Mouse (Mus musculus) hindbrain, embryonic 10.5 days (tissue): Measurements from ENCODE around the gene Aars2. TPM values are rescaled to one million over a fixed set of nuclear protein-coding genes. Genes with fewer than 3 reads are reported as not detected.

ENCODE experiments used
- DNase-seq: peaks from one replicate; pipeline ENCODE4 v3.0.0-alpha.2; 2017; ENCODE audit warnings: low spot score
- H3K27ac ChIP-seq: fragments of 300-500 bp; sonication (generic); 2 replicates; pipeline ENCODE4 v1.5.1; 2016; ENCODE audit warnings: mild to moderate bottlenecking, moderate library complexity
- H3K27me3 ChIP-seq: fragments of 300-500 bp; sonication (generic); 2 replicates; pipeline ENCODE4 v1.6.1; 2016; ENCODE audit warnings: mild to moderate bottlenecking; ENCODE audit not compliant: poor library complexity, insufficient read depth, severe bottlenecking
- H3K36me3 ChIP-seq: fragments of 300-500 bp; sonication (generic); 2 replicates; pipeline ENCODE4 v1.6.1; 2016; ENCODE audit warnings: mild to moderate bottlenecking, moderate library complexity
- H3K4me1 ChIP-seq: fragments of 300-500 bp; sonication (generic); replicated peaks from 2 replicates; pipeline ENCODE4 v1.6.1; 2016; ENCODE audit warnings: mild to moderate bottlenecking
- H3K4me3 ChIP-seq: fragments of 300-500 bp; sonication (generic); 2 replicates; pipeline ENCODE4 v1.5.1; 2016; ENCODE audit warnings: mild to moderate bottlenecking, moderate library complexity
- H3K9me3 ChIP-seq: fragments of 300-500 bp; sonication (generic); 2 replicates; pipeline ENCODE4 v1.6.1; 2016; ENCODE audit warnings: mild to moderate bottlenecking, moderate library complexity
- WGBS: fragments of 180-500 bp; shearing (Covaris S2); methylation state at CpG from one replicate; pipeline ENCODE4 v1.1.7; 2016; 5-methylcytosine and 5-hydroxymethylcytosine counted together
- polyA plus RNA-seq: library from polyadenylated mRNA; unstranded; fragments of >200 nt; fragmentation: Nextera tagmentation; extraction: Ambion mirVana; gene quantifications from 2 replicates; pipeline ENCODE4 v1.2.1, GENCODE M21; 2016

Aars2 gene
- 27.7 and 35.0 TPM in 2 replicates for polyA plus RNA-seq

DNA sequence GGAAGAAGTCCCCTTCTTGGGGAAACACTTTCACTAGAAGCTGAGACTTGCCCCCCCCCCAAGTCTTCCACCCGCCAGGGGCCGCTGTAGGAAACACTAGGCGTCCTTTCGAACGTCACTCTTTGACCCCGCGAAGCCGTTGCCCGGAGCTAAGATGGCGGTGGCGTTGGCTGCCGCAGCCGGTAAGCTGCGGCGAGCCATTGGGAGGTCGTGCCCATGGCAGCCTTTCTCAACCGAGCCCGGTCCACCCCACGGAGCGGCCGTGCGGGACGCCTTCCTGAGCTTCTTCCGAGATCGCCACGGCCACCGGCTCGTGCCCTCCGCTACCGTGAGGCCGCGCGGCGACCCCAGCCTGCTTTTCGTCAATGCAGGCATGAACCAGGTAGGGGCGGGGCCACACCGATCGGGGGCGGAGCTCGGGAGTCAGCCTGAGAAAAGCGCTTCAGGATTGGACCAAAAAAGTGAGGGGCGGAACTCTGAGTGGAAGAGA lies at the start of gene Aars2:
Aars2 (plus strand) TSS at position 142 of the 490 bp plus-strand sequence.
- H3K27me3 ChIP-seq = no peaks in the 10 kb centered on the region
- H3K36me3 ChIP-seq = peaks cover 31% of the 10 kb centered on the region
- H3K27ac ChIP-seq = peak within 1 kb of the TSS; percentile 94
- H3K4me3 ChIP-seq = peak within 1 kb of the TSS; percentile 69
- H3K9me3 ChIP-seq = no peaks in the 10 kb centered on the region
- DNase-seq = peak; percentile 95
- H3K4me1 ChIP-seq = peaks cover 17% of the 10 kb centered on the region
- under 1% methylated on average over 42 of the region's 42 CpGs for WGBS

DNA sequence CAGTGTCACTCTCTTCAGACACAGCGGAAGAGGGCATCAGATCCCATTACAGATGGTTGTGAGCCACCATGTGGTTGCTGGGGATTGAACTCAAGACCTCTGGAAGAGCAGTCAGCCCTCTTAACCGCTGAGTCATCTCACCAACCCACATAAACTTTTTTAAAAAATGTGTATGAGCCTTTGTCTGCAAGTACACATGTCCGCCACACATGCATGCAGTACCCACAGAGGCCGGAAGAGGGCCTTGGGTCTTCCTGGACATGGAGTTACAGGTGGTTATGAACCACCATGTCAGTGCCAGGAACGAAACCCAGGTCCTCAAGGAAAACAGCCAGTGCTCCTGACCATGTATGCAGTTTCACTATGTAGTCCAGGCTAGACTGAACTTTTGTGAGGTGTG lies 49.2 kb upstream of the Aars2 start:
- Histone ChIP-seq H3K36me3 (no peaks in the 10 kb centered on the region), H3K27ac (no peak overlapping the region), H3K4me3 (no peak overlapping the region), H3K9me3 (no peaks in the 10 kb centered on the region), H3K27me3 (no peaks in the 10 kb centered on the region), H3K4me1 (peaks cover 13% of the 10 kb centered on the region)
- 90% methylated on average over 5 of the region's 5 CpGs for WGBS
- DNase-seq = no peak

GRCm38 (mm10) chr17:45458516-45458915 lies 48.1 kb upstream of the Aars2 start:
- no peak for DNase-seq
- Histone ChIP-seq H3K27ac (peak overlapping the region; percentile 35; the same call in 1 of the 2 replicates), H3K9me3 (no peaks in the 10 kb centered on the region), H3K4me3 (no peak overlapping the region), H3K36me3 (no peaks in the 10 kb centered on the region), H3K4me1 (peaks cover 13% of the 10 kb centered on the region), H3K27me3 (no peaks in the 10 kb centered on the region)
- 76% methylated on average over 4 of the region's 4 CpGs for WGBS

DNA sequence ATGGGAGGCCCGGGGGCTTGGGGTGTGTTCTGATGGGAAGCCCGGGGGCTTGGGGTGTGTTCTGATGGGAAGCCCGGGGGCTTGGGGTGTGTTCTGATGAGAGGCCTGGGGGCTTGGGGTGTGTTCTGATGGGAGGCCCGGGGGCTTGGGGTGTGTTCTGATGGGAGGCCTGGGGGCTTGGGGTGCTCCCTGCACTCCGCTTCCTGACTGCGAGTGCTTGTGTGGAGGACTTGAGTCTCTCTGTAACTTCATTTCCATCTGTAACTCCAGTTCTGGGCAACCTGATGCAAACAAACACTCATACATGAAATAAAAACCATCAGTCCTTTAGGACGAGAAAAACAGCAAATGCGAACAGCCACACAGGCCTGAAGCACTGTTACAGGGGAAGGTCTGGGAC lies 47.6 kb upstream of the Aars2 start:
- Histone ChIP-seq H3K4me1 (peaks cover 13% of the 10 kb centered on the region), H3K36me3 (no peaks in the 10 kb centered on the region), H3K27ac (no peak overlapping the region), H3K27me3 (no peaks in the 10 kb centered on the region), H3K9me3 (no peaks in the 10 kb centered on the region), H3K4me3 (no peak overlapping the region)
- whole genome bisulfite sequencing = 94% methylated on average over 8 of the region's 8 CpGs
- no peak for DNase-seq

GRCm38 (mm10) chr17:45462506-45462905 lies 44.1 kb upstream of the Aars2 start:
- WGBS = 92% methylated on average over 4 of the region's 4 CpGs
- DNase-seq = no peak

DNA sequence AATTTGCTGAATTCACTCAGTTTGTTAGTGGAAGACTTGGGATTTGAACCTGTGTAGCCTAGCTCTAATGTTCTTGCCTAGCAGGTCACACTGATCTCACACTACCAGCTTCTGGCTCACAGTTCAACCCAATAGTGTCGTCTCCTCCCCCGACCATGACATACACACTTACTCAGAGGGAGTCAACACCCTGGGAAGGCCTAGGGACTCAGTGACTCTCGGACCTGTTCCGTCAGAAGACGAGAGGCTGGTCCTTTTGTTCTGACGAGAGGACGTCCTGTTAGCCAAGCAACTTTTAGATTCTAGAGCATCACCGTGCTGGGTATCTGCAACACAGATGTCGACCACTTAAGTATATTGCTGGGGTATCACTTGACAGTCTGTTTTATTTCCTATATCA lies 42.4 kb upstream of the Aars2 start:
- H3K9me3 ChIP-seq = peaks cover 15% of the 10 kb centered on the region
- DNase-seq = no peak
- no peaks in the 10 kb centered on the region for H3K36me3 ChIP-seq
- 89% methylated on average over 9 of the region's 9 CpGs for WGBS
- H3K4me3 ChIP-seq = no peak overlapping the region
- H3K27me3 ChIP-seq = no peaks in the 10 kb centered on the region
- peaks cover 4% of the 10 kb centered on the region; the same call in 1 of the 2 replicates for H3K4me1 ChIP-seq
- no peak overlapping the region for H3K27ac ChIP-seq

More at GRCm38 (mm10) chr17:45462506-45462905, 44.1 kb upstream of the Aars2 start:
- H3K27ac ChIP-seq = no peak overlapping the region
- H3K27me3 ChIP-seq = no peaks in the 10 kb centered on the region
- H3K36me3 ChIP-seq = no peaks in the 10 kb centered on the region
- no peak overlapping the region for H3K4me3 ChIP-seq
- H3K4me1 ChIP-seq = peaks cover 4% of the 10 kb centered on the region; the same call in 1 of the 2 replicates
- H3K9me3 ChIP-seq = peaks cover 7% of the 10 kb centered on the region

GRCm38 (mm10) chr17:45466701-45467100 lies 39.9 kb upstream of the Aars2 start:
- H3K9me3 ChIP-seq = peaks cover 15% of the 10 kb centered on the region
- WGBS = 64% methylated on average over 2 of the region's 2 CpGs
- DNase-seq = no peak
- H3K36me3 ChIP-seq = no peaks in the 10 kb centered on the region
- no peak overlapping the region for H3K27ac ChIP-seq
- H3K4me3 ChIP-seq = no peak overlapping the region
- peaks cover 4% of the 10 kb centered on the region; the same call in 1 of the 2 replicates for H3K4me1 ChIP-seq
- H3K27me3 ChIP-seq = no peaks in the 10 kb centered on the region

DNA sequence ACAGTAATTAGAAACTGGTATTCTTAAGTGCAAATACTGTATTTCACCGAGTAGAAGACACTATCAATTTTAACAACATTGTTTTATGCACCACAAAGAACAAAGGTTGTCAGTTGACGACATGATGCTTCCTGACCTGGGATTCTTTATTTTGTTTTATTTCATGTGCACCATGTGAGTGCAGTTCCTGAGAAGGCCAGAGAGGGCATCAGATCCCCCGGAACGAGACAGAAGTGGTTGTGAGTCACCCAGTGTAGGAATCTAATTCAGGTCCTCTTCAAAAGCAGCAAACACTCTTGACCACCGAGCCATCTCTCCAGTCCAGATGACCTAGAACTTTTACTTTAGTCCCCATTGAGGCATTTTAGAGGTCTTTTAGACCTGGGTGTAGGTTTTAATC lies 38.3 kb upstream of the Aars2 start:
- H3K27ac ChIP-seq = no peak overlapping the region
- peaks cover 15% of the 10 kb centered on the region for H3K9me3 ChIP-seq
- no peak for DNase-seq
- WGBS = 82% methylated on average over 5 of the region's 5 CpGs
- no peak overlapping the region for H3K4me3 ChIP-seq
- peaks cover 1% of the 10 kb centered on the region; the same call in 1 of the 2 replicates for H3K27me3 ChIP-seq
- peaks cover 4% of the 10 kb centered on the region; the same call in 1 of the 2 replicates for H3K4me1 ChIP-seq
- H3K36me3 ChIP-seq = no peaks in the 10 kb centered on the region

GRCm38 (mm10) chr17:45470726-45471125 lies 35.9 kb upstream of the Aars2 start:
- Histone ChIP-seq H3K36me3 (no peaks in the 10 kb centered on the region), H3K27ac (no peak overlapping the region), H3K27me3 (peaks cover 24% of the 10 kb centered on the region), H3K4me3 (no peak overlapping the region), H3K9me3 (peaks cover 15% of the 10 kb centered on the region), H3K4me1 (peaks cover 11% of the 10 kb centered on the region; the same call in 1 of the 2 replicates)
- WGBS = 82% methylated on average over 7 of the region's 7 CpGs
- DNase-seq = no peak

DNA sequence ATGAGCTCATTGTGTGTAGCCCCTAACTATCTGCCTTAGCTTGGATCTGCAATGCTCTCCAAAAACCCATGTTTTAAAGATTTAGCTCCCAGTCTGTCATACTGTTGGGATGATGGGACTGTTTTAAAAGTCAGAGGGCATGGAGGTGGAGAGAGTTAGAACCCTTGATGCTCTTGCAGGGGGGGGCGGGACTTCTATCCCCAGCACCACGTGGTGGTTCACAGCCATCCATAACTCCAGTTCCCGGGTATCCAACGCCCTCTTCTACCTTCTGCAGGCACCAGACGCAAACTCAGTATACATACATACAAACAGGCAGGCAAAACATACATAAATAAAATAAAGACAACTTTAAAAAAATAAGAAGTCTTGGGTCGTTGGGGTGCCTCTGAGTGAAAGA lies 33.0 kb upstream of the Aars2 start:
- 82% methylated on average over 6 of the region's 6 CpGs for WGBS
- Histone ChIP-seq H3K27me3 (peaks cover 47% of the 10 kb centered on the region), H3K4me1 (peaks cover 18% of the 10 kb centered on the region; the same call in 1 of the 2 replicates)

GRCm38 (mm10) chr17:45474146-45474545 lies 32.5 kb upstream of the Aars2 start:
- H3K27ac ChIP-seq = no peak overlapping the region
- peaks cover 47% of the 10 kb centered on the region for H3K27me3 ChIP-seq
- peak overlapping the region; percentile 56 for H3K4me3 ChIP-seq
- no peaks in the 10 kb centered on the region for H3K36me3 ChIP-seq
- H3K4me1 ChIP-seq = peaks cover 18% of the 10 kb centered on the region; the same call in 1 of the 2 replicates
- 70% methylated on average over 8 of the region's 8 CpGs for WGBS
- no peaks in the 10 kb centered on the region for H3K9me3 ChIP-seq
- DNase-seq = no peak

More for the DNA sequence above, 33.0 kb upstream of the Aars2 start:
- no peaks in the 10 kb centered on the region for H3K36me3 ChIP-seq
- H3K4me3 ChIP-seq = no peak overlapping the region
- H3K27ac ChIP-seq = no peak overlapping the region
- H3K9me3 ChIP-seq = no peaks in the 10 kb centered on the region
- no peak for DNase-seq

- H3K27ac ChIP-seq = peak within 1 kb of the TSS; percentile 36; the same call in 1 of the 2 replicates
These were observed 31.8 kb upstream of the Aars2 start, which contains the start of gene Spats1 for GRCm38 (mm10) chr17:45474669-45475465. TSS of gene Spats1 (minus strand) at chr17:45475415.

More at GRCm38 (mm10) chr17:45474669-45475465, 31.8 kb upstream of the Aars2 start, which contains the start of gene Spats1:
- peak; percentile 71 for DNase-seq
- 6% methylated on average over 30 of the region's 30 CpGs for WGBS
- peaks cover 47% of the 10 kb centered on the region for H3K27me3 ChIP-seq
- H3K4me1 ChIP-seq = peaks cover 18% of the 10 kb centered on the region; the same call in 1 of the 2 replicates
- no peaks in the 10 kb centered on the region for H3K9me3 ChIP-seq
- H3K36me3 ChIP-seq = no peaks in the 10 kb centered on the region
- H3K4me3 ChIP-seq = peak within 1 kb of the TSS; percentile 56
